Mouse (Mus musculus) liver (tissue): ENCODE measurements around the gene Glg1.
"Not testable (repeated sequence)": the region's sequence is repeated elsewhere in the genome, so short reads cannot be mapped to it uniquely, and the experiment has no call there.

Experiments
- DNase-seq: peaks from one replicate; pipeline ENCODE4 v3.0.0-alpha.2; 2020; ENCODE audit warnings: mixed read lengths

Glg1 gene

GRCm38 (mm10) chr8:111258631-111259407 lies at the start of gene Glg1:
Gene Glg1, minus strand, starts transcription at chr8:111259216.
- DNase-seq, result peak; percentile 96

- DNase-seq, result no peak
Measured at GRCm38 (mm10) chr8:111305031-111305730, 46.2 kb upstream of the Glg1 start.

- no peak for DNase-seq
Measured at GRCm38 (mm10) chr8:111304359-111304758, 45.3 kb upstream of the Glg1 start.

- not testable (repeated sequence) for DNase-seq
Measured at GRCm38 (mm10) chr8:111303076-111303803, 44.2 kb upstream of the Glg1 start.

GRCm38 (mm10) chr8:111300597-111301546 lies 41.9 kb upstream of the Glg1 start:
- peak; percentile 32 for DNase-seq

- peak; percentile 97 for DNase-seq
Measured at GRCm38 (mm10) chr8:111299821-111300568, 41.0 kb upstream of the Glg1 start, which contains the start of gene Rfwd3. Gene Rfwd3, minus strand, starts transcription at chr8:111300222.

- peak; percentile 84 for DNase-seq
Measured at GRCm38 (mm10) chr8:111299363-111299820, 40.4 kb upstream of the Glg1 start.

- DNase-seq, result no peak
Measured at GRCm38 (mm10) chr8:111298011-111298410, 39.0 kb upstream of the Glg1 start.

- DNase-seq, result no peak
Measured at GRCm38 (mm10) chr8:111291733-111292132, 32.7 kb upstream of the Glg1 start.

- no peak for DNase-seq
Measured at GRCm38 (mm10) chr8:111290586-111290985, 31.6 kb upstream of the Glg1 start.

GRCm38 (mm10) chr8:111285603-111286002 lies 26.6 kb upstream of the Glg1 start:
- no peak for DNase-seq

GRCm38 (mm10) chr8:111282093-111282492 lies 23.1 kb upstream of the Glg1 start:
- DNase-seq, result no peak

- DNase-seq, result no peak
Measured at GRCm38 (mm10) chr8:111268277-111268676, 9.3 kb upstream of the Glg1 start.

GRCm38 (mm10) chr8:111266161-111266560 lies 7.1 kb upstream of the Glg1 start:
- DNase-seq, result not testable (repeated sequence)

GRCm38 (mm10) chr8:111264693-111265220 lies 5.7 kb upstream of the Glg1 start:
- DNase-seq, result no peak

- peak; percentile 3 for DNase-seq
Measured at GRCm38 (mm10) chr8:111261981-111262381, 3.0 kb upstream of the Glg1 start.

- DNase-seq, result no peak
Measured at GRCm38 (mm10) chr8:111260251-111260650, 1.2 kb upstream of the Glg1 start.

GRCm38 (mm10) chr8:111259408-111259741 lies 359 bp upstream of the Glg1 start:
- no peak for DNase-seq

GRCm38 (mm10) chr8:111258010-111258630 lies 896 bp downstream of the Glg1 start:
- DNase-seq, result no peak

- DNase-seq, result no peak
Measured at GRCm38 (mm10) chr8:111252487-111253112, 6.4 kb downstream of the Glg1 start.
